Mouse (Mus musculus): ENCODE results near the gene Hivep3. TPM values are rescaled to one million over a fixed set of nuclear protein-coding genes. Genes with fewer than 3 reads are reported as not detected.

Gene Hivep3
- polyA plus RNA-seq, 1 experiment = 40.0 TPM

DNA sequence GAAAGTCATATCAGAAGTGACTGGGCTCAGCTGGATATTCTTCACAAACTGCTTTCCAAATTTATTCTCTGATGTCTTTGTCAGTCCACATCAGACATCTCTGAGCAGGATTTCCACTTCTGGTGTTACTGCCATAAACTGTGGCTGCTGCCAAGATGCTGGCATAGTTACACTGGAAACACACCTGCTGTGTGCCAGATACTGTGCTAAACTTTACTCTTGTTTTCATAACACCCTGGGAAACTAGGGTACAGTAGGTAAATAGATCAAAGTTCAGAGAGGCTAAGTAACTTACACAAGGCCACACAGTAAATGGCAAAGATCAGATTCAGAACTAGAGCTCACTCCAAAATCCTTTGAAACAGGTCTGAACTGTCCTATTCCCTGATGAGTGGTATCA, 367.6 kb downstream of the Hivep3 start:
- Histone ChIP-seq H3K4me3 (ENCODE audit: control insufficient read depth, insufficient read depth, low read length) (no peak overlapping the region), H3K27ac (ENCODE audit: control insufficient read depth, insufficient read depth, low read length) (no peak overlapping the region), H3K27me3 (ENCODE audit: control insufficient read depth, insufficient read depth, low read length) (no peaks in the 10 kb centered on the region), H3K4me1 (replicated peaks; ENCODE audit: control insufficient read depth, insufficient read depth, low read length) (no peaks in the 10 kb centered on the region), H3K36me3 (ENCODE audit: control insufficient read depth, insufficient read depth, low read length) (peaks cover 29% of the 10 kb centered on the region)
- no peak for TF ChIP-seq CTCF (IDR thresholded peaks at IDR 0.05; ENCODE audit: borderline replicate concordance, control insufficient read depth, extremely low read depth, insufficient read depth, low read length, poor library complexity)
- no peak for TF ChIP-seq POLR2A (IDR thresholded peaks at IDR 0.05; ENCODE audit: control insufficient read depth, extremely low read depth, insufficient read depth, low read length, poor library complexity)
- DNase-seq = no peak

DNA sequence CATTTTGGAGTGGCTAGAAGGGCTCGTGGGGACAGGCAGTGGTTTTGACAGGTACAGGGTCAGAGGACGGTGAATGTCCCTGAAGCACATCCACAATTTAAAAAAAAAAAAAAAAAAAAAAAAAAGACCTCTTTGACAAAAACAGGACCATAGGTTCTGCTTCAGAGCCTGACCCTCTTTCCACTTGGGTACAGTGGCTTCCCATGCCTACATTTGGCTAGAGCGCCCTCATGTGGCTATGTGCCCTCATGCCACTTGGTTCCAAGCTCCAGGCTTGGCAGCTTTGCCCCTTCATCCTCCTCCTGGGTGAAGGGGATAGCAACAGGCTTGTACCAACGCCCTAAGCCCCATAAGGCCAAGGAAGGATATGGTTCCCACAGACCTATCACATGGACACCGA, 371.0 kb downstream of the Hivep3 start:
- WGBS = 63% methylated on average over 5 of the region's 5 CpGs
- TF ChIP-seq CTCF (IDR thresholded peaks at IDR 0.05; ENCODE audit: borderline replicate concordance, control insufficient read depth, extremely low read depth, insufficient read depth, low read length, poor library complexity) (peak; percentile 68; the same call in 1 of the 2 replicates), POLR2A (IDR thresholded peaks at IDR 0.05; ENCODE audit: control insufficient read depth, extremely low read depth, insufficient read depth, low read length, poor library complexity) (no peak)
- Histone ChIP-seq H3K4me3 (ENCODE audit: control insufficient read depth, insufficient read depth, low read length) (no peak overlapping the region), H3K27me3 (ENCODE audit: control insufficient read depth, insufficient read depth, low read length) (no peaks in the 10 kb centered on the region), H3K27ac (ENCODE audit: control insufficient read depth, insufficient read depth, low read length) (no peak overlapping the region), H3K36me3 (ENCODE audit: control insufficient read depth, insufficient read depth, low read length) (peaks cover 8% of the 10 kb centered on the region; the same call in 1 of the 2 replicates), H3K4me1 (replicated peaks; ENCODE audit: control insufficient read depth, insufficient read depth, low read length) (no peaks in the 10 kb centered on the region)
- peak; percentile 75 for DNase-seq

DNA sequence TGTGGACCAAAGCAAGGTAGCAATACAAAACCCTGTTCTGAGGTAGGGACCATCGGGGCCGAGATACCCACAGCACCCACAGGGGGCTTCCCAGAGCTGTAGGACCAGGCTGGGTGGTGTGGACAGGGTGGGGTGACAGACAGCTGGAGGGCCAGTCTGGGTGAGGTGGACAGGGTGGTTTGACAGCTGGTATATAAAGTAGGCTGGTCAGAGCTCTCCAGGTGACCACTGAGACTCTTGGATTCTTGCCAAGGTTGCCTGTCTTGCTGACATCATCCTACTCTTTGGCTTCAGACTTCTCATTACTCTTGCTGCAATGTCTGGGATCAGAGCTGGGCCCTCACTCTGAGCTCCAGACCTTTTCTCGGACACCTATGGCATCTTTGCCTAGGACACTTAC, 372.8 kb downstream of the Hivep3 start:
- TF ChIP-seq CTCF (IDR thresholded peaks at IDR 0.05; ENCODE audit: borderline replicate concordance, control insufficient read depth, extremely low read depth, insufficient read depth, low read length, poor library complexity) (no peak), POLR2A (IDR thresholded peaks at IDR 0.05; ENCODE audit: control insufficient read depth, extremely low read depth, insufficient read depth, low read length, poor library complexity) (no peak)
- Histone ChIP-seq H3K27ac (ENCODE audit: control insufficient read depth, insufficient read depth, low read length) (no peak overlapping the region), H3K27me3 (ENCODE audit: control insufficient read depth, insufficient read depth, low read length) (no peaks in the 10 kb centered on the region), H3K4me1 (replicated peaks; ENCODE audit: control insufficient read depth, insufficient read depth, low read length) (no peaks in the 10 kb centered on the region), H3K4me3 (ENCODE audit: control insufficient read depth, insufficient read depth, low read length) (no peak overlapping the region), H3K36me3 (ENCODE audit: control insufficient read depth, insufficient read depth, low read length) (peaks cover 8% of the 10 kb centered on the region; the same call in 1 of the 2 replicates)
- WGBS = 96% methylated on average over 3 of the region's 3 CpGs
- no peak for DNase-seq

DNA sequence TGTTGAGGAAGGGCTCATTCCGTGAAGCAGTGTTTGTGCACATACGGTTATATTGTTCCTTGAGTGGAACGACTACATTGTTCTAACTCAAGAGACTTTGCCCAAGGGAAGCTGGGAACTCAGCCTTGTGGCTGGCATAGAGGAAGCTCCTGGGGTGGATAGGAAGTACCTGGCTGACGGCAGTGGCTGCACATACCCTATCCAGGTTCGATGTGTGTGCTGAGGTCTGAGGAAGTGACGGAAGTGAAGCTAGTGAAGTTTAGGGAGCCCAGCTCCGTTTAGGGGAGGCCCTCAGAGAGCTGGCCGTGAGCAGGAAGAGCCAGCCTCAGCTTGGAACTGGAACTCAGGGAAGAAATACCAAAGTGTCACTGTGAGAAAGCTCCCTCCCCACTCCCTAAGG, 374.2 kb downstream of the Hivep3 start:
- no peak for TF ChIP-seq POLR2A (IDR thresholded peaks at IDR 0.05; ENCODE audit: control insufficient read depth, extremely low read depth, insufficient read depth, low read length, poor library complexity)
- TF ChIP-seq CTCF (IDR thresholded peaks at IDR 0.05; ENCODE audit: borderline replicate concordance, control insufficient read depth, extremely low read depth, insufficient read depth, low read length, poor library complexity) = no peak
- Histone ChIP-seq H3K4me3 (ENCODE audit: control insufficient read depth, insufficient read depth, low read length) (no peak overlapping the region), H3K27me3 (ENCODE audit: control insufficient read depth, insufficient read depth, low read length) (no peaks in the 10 kb centered on the region), H3K4me1 (replicated peaks; ENCODE audit: control insufficient read depth, insufficient read depth, low read length) (no peaks in the 10 kb centered on the region), H3K36me3 (ENCODE audit: control insufficient read depth, insufficient read depth, low read length) (peaks cover 8% of the 10 kb centered on the region; the same call in 1 of the 2 replicates), H3K27ac (ENCODE audit: control insufficient read depth, insufficient read depth, low read length) (no peak overlapping the region)
- DNase-seq = no peak
- 54% methylated on average over 8 of the region's 8 CpGs for WGBS

DNA sequence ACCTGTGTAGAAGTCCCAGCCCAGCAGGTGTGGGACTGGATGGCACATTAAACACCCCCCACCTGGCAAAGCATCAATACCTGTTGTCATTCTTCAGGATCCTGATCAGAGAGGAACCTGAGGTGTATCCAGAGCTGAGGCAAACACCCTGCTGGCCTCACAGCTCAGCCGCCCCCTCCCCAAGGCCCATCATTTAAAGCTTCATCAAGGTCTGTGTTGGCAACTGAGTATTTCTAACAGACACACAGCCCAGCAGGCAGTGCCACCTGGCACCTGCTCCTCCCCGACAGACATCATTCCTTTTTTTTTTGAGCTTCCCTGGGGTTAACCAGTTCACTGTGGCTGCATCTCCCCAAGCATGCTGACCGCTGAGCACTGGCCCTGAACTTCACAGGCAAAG, 381.9 kb downstream of the Hivep3 start:
- WGBS = 92% methylated on average over 3 of the region's 3 CpGs

DNA sequence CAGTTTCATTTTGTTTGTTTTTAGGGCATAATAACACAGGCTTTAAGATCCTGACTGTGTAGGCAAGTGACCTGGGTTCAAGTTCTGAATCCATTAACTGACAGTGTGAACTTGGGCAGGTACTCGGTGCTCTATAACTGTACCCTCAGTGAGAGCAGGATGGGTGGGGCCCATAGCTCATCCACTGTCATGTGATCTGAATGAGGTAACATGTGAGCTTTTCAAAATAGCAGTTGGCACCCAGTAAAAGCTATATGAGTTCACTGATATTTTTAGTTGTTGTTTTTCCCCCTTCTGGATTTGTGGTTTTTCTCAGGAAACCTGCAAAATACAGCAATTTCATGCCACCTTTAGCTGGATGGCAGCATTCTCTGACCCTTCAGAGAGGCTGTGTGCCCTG, 382.7 kb downstream of the Hivep3 start:
- no peak overlapping the region for H3K4me3 ChIP-seq (ENCODE audit: control insufficient read depth, insufficient read depth, low read length)
- H3K27ac ChIP-seq (ENCODE audit: control insufficient read depth, insufficient read depth, low read length) = no peak overlapping the region
- DNase-seq = no peak
- no peaks in the 10 kb centered on the region for H3K36me3 ChIP-seq (ENCODE audit: control insufficient read depth, insufficient read depth, low read length)
- no peaks in the 10 kb centered on the region for H3K27me3 ChIP-seq (ENCODE audit: control insufficient read depth, insufficient read depth, low read length)
- no peaks in the 10 kb centered on the region for H3K4me1 ChIP-seq (replicated peaks; ENCODE audit: control insufficient read depth, insufficient read depth, low read length)
- TF ChIP-seq CTCF (IDR thresholded peaks at IDR 0.05; ENCODE audit: borderline replicate concordance, control insufficient read depth, extremely low read depth, insufficient read depth, low read length, poor library complexity) (no peak), POLR2A (IDR thresholded peaks at IDR 0.05; ENCODE audit: control insufficient read depth, extremely low read depth, insufficient read depth, low read length, poor library complexity) (no peak)
- 13% methylated on average over 1 of the region's 1 CpGs for WGBS

More for the DNA sequence above, 381.9 kb downstream of the Hivep3 start:
- no peak overlapping the region for H3K27ac ChIP-seq (ENCODE audit: control insufficient read depth, insufficient read depth, low read length)
- H3K4me1 ChIP-seq (replicated peaks; ENCODE audit: control insufficient read depth, insufficient read depth, low read length) = no peaks in the 10 kb centered on the region
- no peak for TF ChIP-seq POLR2A (IDR thresholded peaks at IDR 0.05; ENCODE audit: control insufficient read depth, extremely low read depth, insufficient read depth, low read length, poor library complexity)
- TF ChIP-seq CTCF (IDR thresholded peaks at IDR 0.05; ENCODE audit: borderline replicate concordance, control insufficient read depth, extremely low read depth, insufficient read depth, low read length, poor library complexity) = no peak
- H3K4me3 ChIP-seq (ENCODE audit: control insufficient read depth, insufficient read depth, low read length) = no peak overlapping the region
- no peaks in the 10 kb centered on the region for H3K27me3 ChIP-seq (ENCODE audit: control insufficient read depth, insufficient read depth, low read length)
- DNase-seq = no peak
- H3K36me3 ChIP-seq (ENCODE audit: control insufficient read depth, insufficient read depth, low read length) = no peaks in the 10 kb centered on the region

DNA sequence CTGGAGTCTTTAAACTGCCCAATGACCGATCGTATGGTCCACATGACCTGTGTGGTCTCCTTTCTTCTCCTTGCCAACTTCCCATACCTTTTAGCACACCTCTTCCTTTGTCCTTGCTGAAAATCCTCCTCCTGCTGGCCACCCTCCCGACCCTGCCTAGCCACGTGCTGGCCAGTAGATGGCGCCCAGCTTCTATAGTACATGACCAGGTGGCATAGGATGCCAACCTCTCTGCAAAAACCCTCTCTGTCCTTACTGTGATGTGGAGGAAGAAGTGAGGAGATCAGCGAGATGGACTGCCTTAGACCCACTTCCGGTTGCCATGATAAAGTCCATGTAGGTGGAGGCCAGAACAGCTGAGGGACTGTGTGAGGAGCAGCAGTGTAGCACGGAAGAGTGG, 386.7 kb downstream of the Hivep3 start:
- peak; percentile 56 for DNase-seq
- Histone ChIP-seq H3K4me3 (ENCODE audit: control insufficient read depth, insufficient read depth, low read length) (no peak overlapping the region), H3K36me3 (ENCODE audit: control insufficient read depth, insufficient read depth, low read length) (no peaks in the 10 kb centered on the region; the same call in 1 of the 2 replicates), H3K27me3 (ENCODE audit: control insufficient read depth, insufficient read depth, low read length) (no peaks in the 10 kb centered on the region), H3K27ac (ENCODE audit: control insufficient read depth, insufficient read depth, low read length) (no peak overlapping the region), H3K4me1 (replicated peaks; ENCODE audit: control insufficient read depth, insufficient read depth, low read length) (no peaks in the 10 kb centered on the region)
- TF ChIP-seq CTCF (IDR thresholded peaks at IDR 0.05; ENCODE audit: borderline replicate concordance, control insufficient read depth, extremely low read depth, insufficient read depth, low read length, poor library complexity) = peak; percentile 85
- TF ChIP-seq POLR2A (IDR thresholded peaks at IDR 0.05; ENCODE audit: control insufficient read depth, extremely low read depth, insufficient read depth, low read length, poor library complexity) = no peak
- WGBS = 33% methylated on average over 8 of the region's 8 CpGs

All from thymus, adult 2 months (tissue).